Mouse (Mus musculus): Measurements from ENCODE around the gene Hsd3b1. TPM values are rescaled to one million over a fixed set of nuclear protein-coding genes. Genes with fewer than 3 reads are reported as not detected.

Hsd3b1 gene
- 4,270 TPM for polyA plus RNA-seq (2014; fragmentation: Illumina TruSeq; extraction: RNeasy Lipid Tissue Mini Kit (QIAGEN cat#74804))

GRCm38 (mm10) chr3:98859576-98859975 is at the start of gene Hsd3b1:
Gene Hsd3b1 (minus strand): TSS chr3:98859794.

GRCm38 (mm10) chr3:98893057-98893772 is 33.6 kb upstream of the Hsd3b1 start, which contains the start of gene Hao2:
Gene Hao2 (minus strand): TSS chr3:98893239.

GRCm38 (mm10) chr3:98814101-98814670 is 45.4 kb downstream of the Hsd3b1 start, which contains the start of gene Hsd3b6:
Gene Hsd3b6 (minus strand): TSS chr3:98814443.

Other genes with a start within 250 kb of the Hsd3b1 start
- gene Hsd3b5, start 229.5 kb downstream of the Hsd3b1 start, polyA plus RNA-seq (2014; fragmentation: Illumina TruSeq; extraction: RNeasy Lipid Tissue Mini Kit (QIAGEN cat#74804)), result not detected
- gene Hsd3b2, start 135.3 kb downstream of the Hsd3b1 start, polyA plus RNA-seq (2014; fragmentation: Illumina TruSeq; extraction: RNeasy Lipid Tissue Mini Kit (QIAGEN cat#74804)), result not detected
- not detected for gene Hsd3b3, start 96.7 kb downstream of the Hsd3b1 start, polyA plus RNA-seq (2014; fragmentation: Illumina TruSeq; extraction: RNeasy Lipid Tissue Mini Kit (QIAGEN cat#74804))
- 0.91 TPM for gene Hsd3b6, start 45.4 kb downstream of the Hsd3b1 start, polyA plus RNA-seq (2014; fragmentation: Illumina TruSeq; extraction: RNeasy Lipid Tissue Mini Kit (QIAGEN cat#74804))
- gene Hao2, start 33.4 kb upstream of the Hsd3b1 start, polyA plus RNA-seq (2014; fragmentation: Illumina TruSeq; extraction: RNeasy Lipid Tissue Mini Kit (QIAGEN cat#74804)), result 203 TPM